Mouse (Mus musculus) frontal cortex, postnatal 25 days (tissue): ENCODE results near the gene Olfr1469.
"Not testable (repeated sequence)": the region's sequence is repeated elsewhere in the genome, so short reads cannot be mapped to it uniquely, and the experiment has no call there.

Experiments used
- DNase-seq, 2 experiments: peaks; one replicate each; pipeline ENCODE4 v3.0.0; 2022; ENCODE audit warnings: low spot score in 2 of 2

Gene Olfr1469

DNA sequence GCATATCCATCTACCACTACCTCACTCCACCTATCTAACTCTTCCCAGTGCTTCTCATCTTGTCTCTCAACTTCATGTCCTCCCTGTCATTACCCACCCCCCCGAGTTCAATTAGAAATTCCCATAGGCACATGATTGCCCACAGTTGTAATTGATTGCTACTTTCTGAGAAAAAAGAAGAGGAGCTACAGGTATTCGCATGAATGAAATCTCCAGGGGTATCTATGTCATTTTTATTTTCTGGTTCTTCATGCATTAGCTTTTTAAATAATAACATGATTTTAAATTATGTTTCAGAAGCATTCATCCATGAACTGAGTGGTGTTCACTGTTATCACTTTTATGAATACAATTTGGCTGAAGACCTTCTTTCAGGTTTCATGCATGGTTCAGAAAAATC lies at the start of gene Olfr1469:
TSS of gene Olfr1469 (plus strand) at position 301 of the 400 bp plus-strand sequence.
- DNase-seq = no peak

DNA sequence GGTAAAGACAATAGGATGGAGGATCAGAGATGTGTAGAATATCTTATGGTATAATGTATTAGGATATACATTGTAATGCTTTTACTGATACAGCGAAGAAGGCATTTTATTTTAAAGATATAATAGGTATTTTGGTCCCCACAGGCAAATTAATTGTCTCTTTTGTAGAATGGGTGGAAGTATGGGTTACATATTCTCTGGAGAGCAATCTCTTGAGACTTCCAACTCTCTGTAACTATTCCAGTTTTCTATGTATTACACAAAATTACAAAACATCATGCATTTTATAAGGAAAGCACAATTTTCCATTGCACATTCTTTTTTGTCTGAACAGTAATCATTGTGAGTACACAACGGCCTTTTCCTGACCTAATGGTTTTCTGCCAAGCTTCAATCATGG lies 45.7 kb upstream of the Olfr1469 start, which contains the start of gene Olfr1467:
TSS of gene Olfr1467 (plus strand) at position 301 of the 400 bp plus-strand sequence.
- no peak for DNase-seq

DNA sequence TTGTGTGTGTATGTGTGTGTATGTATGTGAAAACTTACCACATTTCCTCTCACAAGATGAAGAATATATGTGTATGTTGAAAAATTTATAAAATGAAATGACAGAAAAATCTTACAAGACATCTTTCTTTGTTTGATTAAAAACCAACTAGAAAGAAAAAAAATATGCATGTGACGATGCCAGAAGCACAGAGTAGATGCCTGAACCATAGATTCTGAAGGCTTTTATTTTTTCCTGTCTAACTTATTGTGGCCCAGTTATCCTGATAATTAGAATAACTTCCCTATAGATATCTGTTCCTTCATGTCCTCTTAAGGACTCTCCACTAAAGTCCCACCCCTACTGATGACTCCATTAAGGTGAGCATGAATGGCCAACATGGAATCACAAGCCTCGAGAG lies 35.5 kb downstream of the Olfr1469 start, which contains the start of gene Olfr1471:
TSS of gene Olfr1471 (plus strand) at position 301 of the 400 bp plus-strand sequence.
- DNase-seq = not testable (repeated sequence)

DNA sequence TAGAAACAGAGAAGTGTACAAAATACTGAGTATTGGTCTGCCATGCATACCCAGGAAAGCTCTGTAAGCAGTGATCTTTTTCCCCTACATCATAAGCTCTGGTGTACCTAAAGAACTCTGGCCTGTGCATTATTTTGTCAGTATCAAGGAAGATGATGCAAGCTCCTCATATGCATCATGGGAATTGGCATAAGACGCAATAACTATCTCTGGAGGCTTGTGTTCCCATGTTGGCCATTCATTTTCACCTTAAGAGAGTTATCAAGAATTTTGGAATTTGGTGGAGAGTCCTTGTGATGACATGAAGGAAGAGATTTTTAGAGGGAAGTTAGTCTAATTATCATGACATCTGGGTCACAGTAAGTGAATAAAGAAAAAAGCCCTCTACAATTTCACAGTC lies 48.3 kb downstream of the Olfr1469 start, which contains the start of gene Olfr1472:
TSS of gene Olfr1472 (minus strand) at position 101 of the 400 bp plus-strand sequence.
- no peak for DNase-seq
